Mouse (Mus musculus): ENCODE measurements at regions not wholly inside any gene's neighbourhood (a gene's known extent, or its start where the extent isn't known, plus 50 kb on each side); places are given as distances from the start of the nearest gene placed in this dataset.
A peak's percentile ranks its signal among the peaks of the same experiment; 100 is the strongest.
"Not testable (repeated sequence)": the region's sequence is repeated elsewhere in the genome, so short reads cannot be mapped to it uniquely, and the experiment has no call there.

DNA sequence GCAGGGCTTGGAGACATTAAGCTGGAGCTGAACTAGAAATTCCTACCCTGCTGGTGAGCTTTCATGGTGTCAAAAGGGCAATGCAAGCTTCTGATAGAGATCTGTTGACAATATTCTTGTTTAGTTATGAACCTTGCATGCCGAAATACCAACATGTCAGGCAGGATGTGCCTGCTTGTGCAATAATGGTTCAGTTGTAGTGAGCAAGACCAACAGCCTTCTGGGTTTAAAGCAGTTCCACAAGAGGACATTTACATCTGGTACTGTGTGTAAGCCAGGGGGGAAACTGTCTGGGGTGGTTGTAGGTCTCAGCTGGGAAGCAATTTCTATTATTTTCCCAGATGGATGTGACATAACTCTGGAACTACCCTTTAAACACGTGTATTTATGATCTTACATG, 987.6 kb upstream of the Gm38303 start:
- H3K27ac ChIP-seq, result no peak overlapping the region
- H3K4me1 ChIP-seq (ENCODE audit: insufficient read depth, low read length), result no peaks in the 10 kb centered on the region
- no peaks in the 10 kb centered on the region for H3K27me3 ChIP-seq (ENCODE audit: insufficient read depth, low read length)
- H3K4me2 ChIP-seq (ENCODE audit: low read depth, low read length), result no peak overlapping the region
- WGBS, result 56% methylated on average over 2 of the region's 2 CpGs
- H3K9ac ChIP-seq (replicated peaks; ENCODE audit: low read length), result no peak overlapping the region
- no peak for TF ChIP-seq CTCF (IDR thresholded peaks at IDR 0.05; ENCODE audit: low read depth)
- DNase-seq (ENCODE audit: low spot score) (no peak), ATAC-seq (no peak)
- H3K36me3 ChIP-seq (ENCODE audit: insufficient read depth, low read length), result no peaks in the 10 kb centered on the region
- H3K9me3 ChIP-seq (ENCODE audit: low read length), result no peaks in the 10 kb centered on the region
- no peak overlapping the region for H3K4me3 ChIP-seq (ENCODE audit: low read length)

DNA sequence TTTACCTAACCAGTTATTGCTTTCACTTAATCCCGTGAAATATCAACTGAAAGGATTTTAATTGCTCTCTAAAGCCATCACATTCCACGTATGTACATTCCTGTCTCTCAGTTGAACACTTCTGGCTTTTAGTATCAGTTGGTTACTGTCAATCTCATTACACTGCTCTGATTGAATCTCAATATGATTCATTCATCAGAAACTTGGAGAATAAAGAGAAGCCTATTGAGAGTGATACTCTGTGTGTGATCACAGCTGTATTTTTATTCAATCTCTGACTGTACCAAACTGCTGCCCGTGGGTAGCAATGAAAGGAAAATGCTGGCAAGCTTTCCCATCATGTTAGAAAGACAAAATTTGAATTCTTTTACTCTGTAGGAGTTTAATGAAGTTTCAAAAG, 957.5 kb upstream of the Gm38303 start:
- Histone ChIP-seq H3K36me3 (ENCODE audit: insufficient read depth, low read length) (no peaks in the 10 kb centered on the region), H3K4me2 (ENCODE audit: low read depth, low read length) (no peak overlapping the region), H3K4me1 (ENCODE audit: insufficient read depth, low read length) (no peaks in the 10 kb centered on the region), H3K27me3 (ENCODE audit: insufficient read depth, low read length) (no peaks in the 10 kb centered on the region), H3K9ac (replicated peaks; ENCODE audit: low read length) (no peak overlapping the region), H3K27ac (no peak overlapping the region), H3K9me3 (ENCODE audit: low read length) (no peaks in the 10 kb centered on the region), H3K4me3 (ENCODE audit: low read length) (no peak overlapping the region)
- no peak for TF ChIP-seq CTCF (IDR thresholded peaks at IDR 0.05; ENCODE audit: low read depth)
- peak; percentile 8 for DNase-seq (ENCODE audit: low spot score)
- WGBS, result 61% methylated on average over 3 of the region's 3 CpGs
- no peak for ATAC-seq

DNA sequence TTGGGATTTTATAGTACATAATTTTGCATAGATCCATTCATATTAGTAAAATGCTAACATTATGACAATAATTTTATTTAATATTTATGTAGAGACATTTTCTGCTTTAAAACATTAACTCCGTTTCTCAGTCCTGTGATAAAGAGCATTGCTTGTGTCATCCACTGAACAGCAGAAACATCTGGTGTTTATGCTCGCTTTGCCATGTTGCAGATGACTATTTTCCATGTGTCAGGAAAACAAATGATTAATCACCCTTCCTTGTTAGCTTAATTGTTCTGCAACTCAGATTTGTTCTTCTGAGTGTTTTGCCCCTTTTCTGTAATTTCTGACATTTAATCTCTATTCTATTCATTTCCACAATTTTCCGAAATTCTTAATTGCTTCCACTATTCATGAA, 925.6 kb upstream of the Gm38303 start:
- Histone ChIP-seq H3K4me2 (ENCODE audit: low read depth, low read length) (no peak overlapping the region), H3K27me3 (ENCODE audit: insufficient read depth, low read length) (no peaks in the 10 kb centered on the region), H3K9me3 (ENCODE audit: low read length) (no peaks in the 10 kb centered on the region), H3K4me3 (ENCODE audit: low read length) (no peak overlapping the region), H3K27ac (no peak overlapping the region), H3K9ac (replicated peaks; ENCODE audit: low read length) (no peak overlapping the region), H3K4me1 (ENCODE audit: insufficient read depth, low read length) (no peaks in the 10 kb centered on the region), H3K36me3 (ENCODE audit: insufficient read depth, low read length) (no peaks in the 10 kb centered on the region)
- TF ChIP-seq CTCF (IDR thresholded peaks at IDR 0.05; ENCODE audit: low read depth), result no peak
- DNase-seq (ENCODE audit: low spot score), result no peak
- ATAC-seq, result no peak
- 69% methylated on average over 3 of the region's 3 CpGs for WGBS

DNA sequence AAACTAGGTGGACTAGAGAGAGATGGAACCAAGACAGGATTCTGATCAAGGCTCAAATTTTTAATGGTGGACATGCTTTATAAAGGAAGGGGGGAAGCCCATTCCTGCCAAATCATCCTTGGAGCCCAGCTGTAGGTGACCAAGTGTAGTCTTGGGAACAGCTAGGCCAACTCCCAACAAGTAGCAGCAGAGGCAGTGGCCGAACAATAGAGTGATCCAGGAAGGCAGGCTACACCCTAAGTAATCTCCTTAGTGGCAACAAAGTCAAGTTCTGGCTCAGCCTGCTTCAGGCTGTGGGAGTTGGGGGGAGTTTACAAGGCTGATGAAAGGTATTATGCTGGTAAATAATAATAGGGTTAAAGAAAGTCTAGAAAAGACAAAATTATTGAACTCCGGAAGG, 878.5 kb upstream of the Gm38303 start:
- Histone ChIP-seq H3K4me3 (ENCODE audit: low read length) (no peak overlapping the region), H3K27me3 (ENCODE audit: insufficient read depth, low read length) (no peaks in the 10 kb centered on the region), H3K27ac (no peak overlapping the region), H3K4me1 (ENCODE audit: insufficient read depth, low read length) (no peaks in the 10 kb centered on the region), H3K9me3 (ENCODE audit: low read length) (no peaks in the 10 kb centered on the region), H3K9ac (replicated peaks; ENCODE audit: low read length) (no peak overlapping the region), H3K36me3 (ENCODE audit: insufficient read depth, low read length) (no peaks in the 10 kb centered on the region), H3K4me2 (ENCODE audit: low read depth, low read length) (no peak overlapping the region)
- TF ChIP-seq CTCF (IDR thresholded peaks at IDR 0.05; ENCODE audit: low read depth), result no peak
- 89% methylated on average over 2 of the region's 2 CpGs for WGBS
- DNase-seq (ENCODE audit: low spot score) (no peak), ATAC-seq (no peak)

DNA sequence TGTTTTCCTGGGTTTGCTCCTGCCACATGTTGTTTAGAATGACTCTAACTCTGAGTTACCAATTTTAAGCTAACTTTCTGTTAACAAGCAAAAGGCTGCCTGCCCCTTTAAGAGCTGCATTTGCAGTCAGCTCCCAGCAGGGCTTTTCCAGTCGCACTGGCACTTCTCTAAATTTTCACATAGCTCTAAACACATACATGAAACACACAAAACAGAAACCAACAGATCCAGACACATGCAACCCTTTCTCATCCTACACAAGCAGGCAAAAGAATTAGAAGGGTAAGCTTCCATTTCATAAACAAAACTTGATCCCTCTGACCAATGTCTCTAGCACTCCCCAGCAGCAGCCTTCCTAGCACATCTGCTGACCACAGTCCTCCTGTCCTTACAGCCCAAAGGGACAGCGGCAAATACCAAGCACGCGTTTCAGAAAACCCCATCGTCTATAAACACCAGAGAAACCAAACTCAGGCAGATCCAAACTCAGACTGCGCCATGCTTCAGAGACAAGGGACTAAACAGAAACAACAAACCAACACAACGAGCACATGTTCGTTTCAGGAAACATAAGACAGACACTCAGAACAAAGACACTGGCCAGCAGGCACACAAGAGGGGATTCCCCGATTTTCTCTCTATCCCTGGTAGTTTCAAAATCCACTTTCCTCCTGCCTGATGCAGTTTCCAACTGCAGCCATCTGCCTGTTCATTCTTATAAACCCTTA, 877.6 kb upstream of the Gm38303 start:
- not testable (repeated sequence) for H3K27ac ChIP-seq; H3K9ac ChIP-seq (replicated peaks; ENCODE audit: low read length); H3K36me3 ChIP-seq (ENCODE audit: insufficient read depth, low read length); H3K9me3 ChIP-seq (ENCODE audit: low read length); ATAC-seq; H3K27me3 ChIP-seq (ENCODE audit: insufficient read depth, low read length); H3K4me1 ChIP-seq (ENCODE audit: insufficient read depth, low read length)
- TF ChIP-seq CTCF (IDR thresholded peaks at IDR 0.05; ENCODE audit: low read depth), result peak; percentile 44
- peak; percentile 37 for DNase-seq (ENCODE audit: low spot score)
- WGBS, result 16% methylated on average over 9 of the region's 9 CpGs
- Histone ChIP-seq H3K4me3 (ENCODE audit: low read length) (peak overlapping the region; percentile 2; the same call in 1 of the 2 replicates), H3K4me2 (ENCODE audit: low read depth, low read length) (peak overlapping the region; percentile 10; the same call in 1 of the 2 replicates)

DNA sequence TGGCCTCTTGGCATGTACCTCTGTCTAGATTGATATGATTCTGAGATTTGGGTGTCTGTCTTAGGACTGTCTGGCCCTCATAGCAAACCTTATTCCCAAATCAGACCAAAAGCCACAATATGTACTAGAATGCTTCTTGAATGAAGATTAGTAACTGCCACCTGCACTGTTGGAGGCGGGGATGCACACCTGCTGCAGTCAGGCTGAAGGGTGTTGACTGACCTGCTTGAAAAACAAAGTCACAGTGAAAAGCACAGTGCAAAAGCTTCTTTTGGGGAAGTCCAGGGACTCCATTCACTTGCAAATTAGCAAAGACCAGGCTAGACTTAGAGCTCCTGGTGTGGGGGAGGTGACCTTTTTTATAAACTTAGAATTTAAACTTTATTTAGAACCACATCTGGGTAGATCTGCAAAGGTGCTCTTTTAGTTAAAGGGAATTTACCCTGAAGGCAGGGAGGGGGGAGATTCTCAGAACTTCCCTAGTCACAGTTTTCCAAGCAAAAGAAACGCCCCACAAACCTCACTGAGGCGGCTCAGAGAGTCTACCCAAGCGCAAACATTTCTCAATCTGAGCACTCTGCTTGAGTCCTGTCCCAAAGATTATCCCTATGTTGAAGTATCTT, 876.9 kb upstream of the Gm38303 start:
- not testable (repeated sequence) for DNase-seq (ENCODE audit: low spot score)

DNA sequence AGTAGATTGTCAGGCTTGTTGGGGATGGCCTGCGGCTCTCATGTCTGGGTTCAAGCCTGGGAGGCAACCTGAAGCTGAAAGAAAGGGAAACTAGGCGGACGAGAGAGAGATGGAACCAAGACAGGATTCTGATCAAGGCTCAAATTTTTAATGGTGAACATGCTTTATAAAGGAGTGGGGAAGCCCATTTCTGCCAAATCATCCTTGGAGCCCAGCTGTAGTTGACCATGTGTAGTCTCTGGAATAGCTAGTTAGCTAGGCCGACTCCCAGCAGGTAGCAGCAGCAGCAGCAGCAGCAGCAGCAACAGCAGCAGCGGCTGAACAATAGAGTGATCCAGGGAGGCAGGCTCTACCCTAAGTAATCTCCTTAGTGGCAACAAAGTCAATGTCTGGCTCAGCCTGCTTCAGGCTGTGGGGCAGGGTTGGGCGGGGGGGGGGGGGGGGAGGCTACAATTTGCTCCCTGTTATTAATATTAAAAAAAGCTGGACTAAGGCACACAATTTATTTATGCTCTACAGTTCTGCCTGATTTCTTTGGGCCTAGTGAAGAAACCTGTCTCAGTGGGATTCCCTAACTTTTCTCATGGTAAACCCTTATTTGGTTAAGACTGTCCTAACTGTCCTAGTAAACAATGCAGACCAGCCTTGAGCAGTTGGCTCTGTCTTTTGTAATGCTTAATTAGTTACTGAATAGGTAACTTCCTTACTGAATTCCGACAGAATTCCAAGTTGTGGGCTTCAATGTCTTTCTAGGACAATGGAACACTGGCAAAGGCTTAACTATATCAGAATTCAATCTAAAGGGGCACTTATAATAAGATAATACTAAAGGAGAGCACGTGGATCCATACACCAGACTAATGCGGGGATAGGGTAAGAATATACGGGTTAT, 875.7 kb upstream of the Gm38303 start:
- WGBS, result 62% methylated on average over 9 of the region's 10 CpGs
- not testable (repeated sequence) for H3K4me2 ChIP-seq (ENCODE audit: low read depth, low read length); DNase-seq (ENCODE audit: low spot score); H3K9ac ChIP-seq (replicated peaks; ENCODE audit: low read length); ATAC-seq; H3K27ac ChIP-seq; H3K4me1 ChIP-seq (ENCODE audit: insufficient read depth, low read length); H3K4me3 ChIP-seq (ENCODE audit: low read length); H3K27me3 ChIP-seq (ENCODE audit: insufficient read depth, low read length); H3K36me3 ChIP-seq (ENCODE audit: insufficient read depth, low read length); H3K9me3 ChIP-seq (ENCODE audit: low read length)

More for the DNA sequence above, 876.9 kb upstream of the Gm38303 start:
- H3K9me3 ChIP-seq (ENCODE audit: low read length); H3K4me3 ChIP-seq (ENCODE audit: low read length); ATAC-seq; H3K9ac ChIP-seq (replicated peaks; ENCODE audit: low read length); H3K36me3 ChIP-seq (ENCODE audit: insufficient read depth, low read length); H3K27me3 ChIP-seq (ENCODE audit: insufficient read depth, low read length); H3K27ac ChIP-seq; H3K4me1 ChIP-seq (ENCODE audit: insufficient read depth, low read length): not testable (repeated sequence)
- peak overlapping the region; percentile 10; the same call in 1 of the 2 replicates for H3K4me2 ChIP-seq (ENCODE audit: low read depth, low read length)
- WGBS, result 49% methylated on average over 4 of the region's 4 CpGs

All from hindbrain, postnatal 0 days (tissue).